Mouse (Mus musculus): ENCODE data around the gene Flt4.

GRCm38 (mm10) chr11:49631154-49631553, 22.1 kb downstream of the Flt4 start:
- TF ChIP-seq JUND (IDR thresholded peaks at IDR 0.05; ENCODE audit: low read depth, low read length), result no peak
- TF ChIP-seq EP300 (IDR thresholded peaks at IDR 0.05; ENCODE audit: low read depth in 1 of 2, low read length in 2 of 2), result no peak
- TF ChIP-seq POLR2A (IDR thresholded peaks at IDR 0.05; ENCODE audit: control insufficient read depth in 1 of 2, insufficient read depth in 1 of 2, low read depth in 1 of 2, low read length in 2 of 2, poor library complexity in 1 of 2), result no peak
- no peak for TF ChIP-seq HCFC1 (IDR thresholded peaks at IDR 0.05; ENCODE audit: low read depth, low read length)
- TF ChIP-seq CTCF (IDR thresholded peaks at IDR 0.05 in 2 of 3, conservative IDR thresholded peaks at IDR 0.05 in 1 of 3; ENCODE audit: control insufficient read depth in 1 of 3, insufficient read depth in 1 of 3, low read depth in 2 of 3, low read length in 3 of 3, poor library complexity in 1 of 3, severe bottlenecking in 1 of 3), result peak; percentile 37 to 77 (median 68)

Measured in MEL (cell line).